Mouse (Mus musculus) thymus, adult 2 months (tissue): ENCODE measurements at regions not wholly inside any gene's neighbourhood (a gene's known extent, or its start where the extent isn't known, plus 50 kb on each side); places are given as distances from the start of the nearest gene placed in this dataset.

Source experiments
- DNase-seq: peaks from one replicate; pipeline ENCODE4 v3.0.0; 2021
- H3K27ac ChIP-seq: fragments of 200-500 bp; 2 replicates; pipeline ENCODE4 v1.5.1; 2012; ENCODE audit warnings: low read length, control low read depth; ENCODE audit not compliant: control insufficient read depth, insufficient read depth
- H3K27me3 ChIP-seq: fragments of 200-500 bp; 2 replicates; pipeline ENCODE4 v1.6.1; 2012; ENCODE audit warnings: mild to moderate bottlenecking, low read length, moderate library complexity, mixed read lengths; ENCODE audit not compliant: control insufficient read depth, insufficient read depth
- H3K36me3 ChIP-seq: fragments of 200-500 bp; 2 replicates; pipeline ENCODE4 v1.6.1; 2012; ENCODE audit warnings: mild to moderate bottlenecking, low read length, moderate library complexity; ENCODE audit not compliant: control insufficient read depth, insufficient read depth
- H3K4me1 ChIP-seq: fragments of 200-500 bp; replicated peaks from 2 replicates; pipeline ENCODE4 v1.6.1; 2012; ENCODE audit warnings: low read length; ENCODE audit not compliant: control insufficient read depth, insufficient read depth
- H3K4me3 ChIP-seq: fragments of 200-500 bp; 2 replicates; pipeline ENCODE4 v1.5.1; 2012; ENCODE audit warnings: mild to moderate bottlenecking, low read length, control low read depth, moderate library complexity; ENCODE audit not compliant: control insufficient read depth, insufficient read depth
- CTCF ChIP-seq: fragments of 200-500 bp; IDR thresholded peaks from 2 replicates; pipeline ENCODE4 v1.5.1; 2012; ENCODE audit warnings: mild to moderate bottlenecking, control low read depth, low read length, moderate library complexity, borderline replicate concordance; ENCODE audit not compliant: control insufficient read depth, poor library complexity, insufficient read depth; ENCODE audit errors: extremely low read depth
- POLR2A ChIP-seq: fragments of 200-500 bp; IDR thresholded peaks from 2 replicates; pipeline ENCODE4 v1.6.1; 2012; ENCODE audit warnings: mild to moderate bottlenecking, low read length, control low read depth, moderate library complexity; ENCODE audit not compliant: control insufficient read depth, poor library complexity, insufficient read depth; ENCODE audit errors: extremely low read depth
- WGBS: fragments of 180-500 bp; shearing (Covaris S2); methylation state at CpG from one replicate; pipeline ENCODE4 v1.1.7; 2018; 5-methylcytosine and 5-hydroxymethylcytosine counted together

DNA sequence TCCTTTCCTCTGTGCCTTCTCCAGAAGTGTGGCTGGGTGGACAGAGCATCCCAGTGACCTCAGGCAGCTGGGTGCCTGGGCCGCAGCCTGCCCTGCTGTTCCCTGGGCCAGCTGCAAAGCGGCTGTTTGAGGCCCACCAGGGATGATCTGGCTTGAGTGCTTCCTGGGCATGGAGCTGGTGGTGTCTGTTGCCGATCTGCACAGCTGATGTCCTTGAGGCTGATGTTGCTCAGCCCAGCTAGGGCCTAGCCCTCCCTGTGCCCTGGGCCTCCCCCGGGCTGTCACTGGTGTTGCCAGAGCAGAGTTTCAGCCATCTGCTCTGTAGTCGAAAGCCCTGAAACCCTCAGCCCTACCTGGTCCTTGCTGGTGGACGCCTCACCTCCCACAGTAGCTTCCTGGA is 878.5 kb downstream of the Zfp704 start:
- H3K4me1 ChIP-seq, result no peaks in the 10 kb centered on the region
- TF ChIP-seq CTCF (no peak), POLR2A (no peak)
- 97% methylated on average over 6 of the region's 6 CpGs for WGBS
- no peak for DNase-seq
- no peaks in the 10 kb centered on the region for H3K27me3 ChIP-seq
- no peak overlapping the region for H3K4me3 ChIP-seq
- no peaks in the 10 kb centered on the region for H3K36me3 ChIP-seq
- H3K27ac ChIP-seq, result no peak overlapping the region

DNA sequence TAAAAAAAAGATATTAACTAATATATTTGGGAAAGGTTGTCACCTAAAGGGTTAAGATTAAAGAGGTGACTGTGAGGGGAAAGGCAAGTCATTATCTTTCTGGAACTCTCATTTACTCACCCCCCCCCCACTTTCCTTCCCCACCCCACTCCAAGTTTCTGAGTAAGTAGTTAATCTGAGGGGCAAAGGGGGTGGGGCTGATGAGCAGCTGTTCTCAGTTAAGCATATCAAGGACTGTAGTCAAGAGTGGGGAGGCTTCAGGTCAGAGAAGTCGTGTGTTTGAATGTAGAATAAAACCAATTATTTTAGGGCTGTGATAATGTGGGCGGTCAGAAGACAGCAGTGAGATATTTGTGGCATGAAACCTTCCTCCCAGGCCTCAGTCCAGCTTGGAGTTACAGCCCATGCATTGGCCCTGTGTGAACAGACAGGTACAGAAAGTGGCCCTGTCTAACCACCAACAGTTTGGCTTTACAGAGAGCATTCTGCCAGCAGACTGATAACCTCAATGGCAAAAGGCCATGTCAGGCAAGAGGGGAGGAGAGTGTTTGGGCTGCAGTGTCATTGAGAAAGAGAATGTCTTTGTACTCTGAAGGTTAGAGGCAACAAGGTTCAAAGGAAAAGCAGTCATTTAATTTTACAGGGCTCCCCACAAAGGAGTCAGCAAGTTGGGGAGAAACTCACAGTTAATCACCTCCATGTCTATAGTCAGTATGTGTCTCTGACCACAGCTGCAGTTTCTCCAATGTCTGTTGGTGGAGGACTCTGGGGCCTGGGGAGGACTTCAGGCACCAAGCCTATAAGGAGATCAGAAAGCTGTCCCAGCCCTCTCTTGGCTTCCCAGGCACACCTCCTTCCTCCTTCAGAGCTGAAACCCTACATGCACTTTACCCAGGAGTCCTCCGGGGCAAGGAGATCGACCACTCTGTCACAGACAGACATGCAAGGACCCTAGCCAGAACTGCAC is 888.0 kb downstream of the Zfp704 start:
- no peaks in the 10 kb centered on the region for H3K36me3 ChIP-seq
- H3K27me3 ChIP-seq, result no peaks in the 10 kb centered on the region
- H3K4me3 ChIP-seq, result no peak overlapping the region
- TF ChIP-seq POLR2A, result no peak
- TF ChIP-seq CTCF, result no peak
- no peak for DNase-seq
- peaks cover 14% of the 10 kb centered on the region for H3K4me1 ChIP-seq
- H3K27ac ChIP-seq, result no peak overlapping the region
- 81% methylated on average over 4 of the region's 4 CpGs for WGBS

DNA sequence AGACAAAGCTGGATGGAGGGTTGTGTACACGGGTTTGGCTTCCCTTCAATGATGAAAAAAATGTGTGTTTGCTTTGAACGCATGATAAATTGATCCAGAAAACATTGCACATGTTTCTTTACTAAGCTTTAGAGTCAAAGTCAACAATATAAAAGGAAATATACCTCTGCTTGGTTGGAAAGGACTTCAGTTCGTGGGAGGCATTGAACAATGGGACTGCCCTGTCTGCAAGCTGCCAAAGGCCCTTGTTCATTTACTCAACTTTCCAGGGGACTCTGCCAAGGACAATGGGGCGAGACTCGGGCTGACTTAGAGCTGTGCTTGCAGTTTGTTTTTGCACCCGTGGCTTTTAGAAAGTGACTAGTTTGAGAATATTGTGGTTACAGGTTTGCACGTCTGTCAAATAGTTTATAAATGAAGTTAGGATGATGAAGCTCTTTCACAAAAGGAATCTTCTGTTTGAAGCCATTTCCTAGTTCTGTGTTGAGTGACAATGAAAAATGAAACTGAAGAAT is 889.2 kb downstream of the Zfp704 start:
- Histone ChIP-seq H3K4me3 (no peak overlapping the region), H3K27me3 (no peaks in the 10 kb centered on the region), H3K4me1 (peaks cover 19% of the 10 kb centered on the region), H3K36me3 (no peaks in the 10 kb centered on the region), H3K27ac (no peak overlapping the region)
- DNase-seq, result no peak
- no peak for TF ChIP-seq POLR2A
- TF ChIP-seq CTCF, result no peak
- WGBS, result 63% methylated on average over 7 of the region's 7 CpGs

DNA sequence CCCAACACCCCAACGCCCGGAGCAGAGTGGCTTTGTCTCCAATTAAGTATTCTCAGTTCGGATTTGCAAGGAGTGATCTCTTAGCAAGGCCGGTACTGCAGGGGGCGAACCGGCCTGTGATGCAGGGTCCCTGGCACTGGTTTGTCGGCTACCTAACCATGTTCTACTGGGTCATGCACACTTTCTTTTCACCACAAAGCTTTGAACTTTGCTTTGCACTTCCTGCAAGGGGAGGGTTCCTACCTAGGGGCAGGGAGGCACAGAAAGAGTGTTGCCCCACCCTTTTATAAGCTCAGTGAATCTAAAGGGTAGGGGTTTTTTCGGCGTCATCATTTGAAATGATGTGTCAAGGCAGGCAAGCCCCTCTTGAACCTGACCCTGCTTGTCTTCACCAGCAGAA is 891.7 kb downstream of the Zfp704 start:
- 17% methylated on average over 9 of the region's 9 CpGs for WGBS
- DNase-seq, result peak; percentile 29

DNA sequence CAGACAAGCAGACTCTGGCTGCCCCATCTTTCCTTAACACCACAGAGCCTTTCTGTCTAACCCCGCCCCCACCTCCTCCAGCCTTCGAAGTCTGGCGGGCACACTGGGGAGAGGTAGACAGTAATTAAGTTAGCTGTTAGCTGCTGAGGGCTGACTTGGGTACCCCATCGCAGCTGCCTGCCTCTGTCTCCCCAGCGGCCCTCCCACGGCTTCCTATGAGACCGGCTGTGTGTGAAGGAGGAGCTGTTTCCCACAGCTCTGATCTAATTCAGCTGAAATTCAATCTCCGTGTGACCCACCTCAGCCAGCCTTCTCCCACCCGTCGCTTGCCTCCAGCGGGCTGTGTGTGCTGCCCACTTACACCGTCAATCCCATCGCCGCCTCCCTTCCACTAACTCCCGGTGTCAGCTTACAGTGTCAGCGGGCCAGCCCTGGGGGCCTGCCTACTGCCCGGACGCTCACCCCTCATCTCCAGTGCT is 892.5 kb downstream of the Zfp704 start:
- Histone ChIP-seq H3K27me3 (no peaks in the 10 kb centered on the region), H3K4me1 (peaks cover 19% of the 10 kb centered on the region), H3K36me3 (no peaks in the 10 kb centered on the region), H3K4me3 (peak overlapping the region; percentile 4; the same call in 1 of the 2 replicates), H3K27ac (peak overlapping the region; percentile 34; the same call in 1 of the 2 replicates)
- WGBS, result 20% methylated on average over 18 of the region's 18 CpGs
- DNase-seq, result peak; percentile 20
- TF ChIP-seq POLR2A, result no peak
- no peak for TF ChIP-seq CTCF

More for the DNA sequence above, 891.7 kb downstream of the Zfp704 start:
- H3K4me3 ChIP-seq, result no peak overlapping the region
- no peak for TF ChIP-seq CTCF
- no peak for TF ChIP-seq POLR2A
- no peaks in the 10 kb centered on the region for H3K36me3 ChIP-seq
- H3K4me1 ChIP-seq, result peaks cover 19% of the 10 kb centered on the region
- no peaks in the 10 kb centered on the region for H3K27me3 ChIP-seq
- no peak overlapping the region for H3K27ac ChIP-seq
